Mouse (Mus musculus): ENCODE results near the gene Usp28.
"Not testable (repeated sequence)": the region's sequence is repeated elsewhere in the genome, so short reads cannot be mapped to it uniquely, and the experiment has no call there.

The Usp28 gene

DNA sequence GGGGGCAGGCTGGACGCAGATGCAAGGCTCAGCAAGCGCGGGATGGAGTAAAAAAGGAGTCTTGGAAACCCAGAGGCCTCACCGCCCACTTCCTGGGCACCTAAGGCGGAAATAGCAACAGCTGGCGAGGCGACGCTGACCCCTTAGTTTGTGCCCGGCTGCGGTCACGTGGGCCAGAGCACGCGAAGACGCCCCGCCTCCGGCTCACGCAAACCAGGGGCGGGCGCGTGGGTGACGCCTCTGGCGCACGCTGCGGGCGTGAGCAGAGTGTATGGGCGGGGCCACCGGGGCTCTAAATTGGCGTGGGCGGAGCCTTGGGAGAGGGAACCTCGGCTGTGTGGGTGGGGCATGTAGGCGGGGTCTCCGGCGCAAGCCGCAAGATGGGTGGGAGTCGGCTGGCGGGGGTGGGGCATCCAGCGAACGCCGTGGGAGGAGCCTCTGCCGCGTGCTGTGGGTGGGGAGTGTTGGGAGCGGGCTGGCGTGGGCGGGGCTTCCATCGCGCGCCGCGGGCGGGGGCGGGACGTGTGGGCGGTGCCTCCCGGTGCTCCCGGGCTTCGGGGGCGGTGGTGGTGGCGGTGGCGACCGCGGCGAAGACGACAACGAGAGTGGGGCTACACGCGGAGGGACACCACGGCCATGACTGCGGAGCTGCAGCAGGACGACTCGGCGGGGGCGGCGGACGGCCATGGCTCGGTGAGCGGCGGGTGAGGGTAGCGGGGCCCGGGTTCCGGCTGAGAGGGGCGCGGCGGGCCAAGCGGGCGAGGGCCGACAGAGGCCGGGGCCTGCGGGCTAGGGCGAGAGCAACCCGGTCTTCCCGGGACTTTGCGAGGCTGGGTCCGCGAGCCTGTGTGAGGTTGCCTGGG is at the start of gene Usp28:
Usp28 (plus strand) TSS at position 531 of the 863 bp plus-strand sequence.
- ATAC-seq (ENCODE audit: insufficient number of reproducible peaks, low FRiP score, low TSS enrichment) = peak; percentile 84

DNA sequence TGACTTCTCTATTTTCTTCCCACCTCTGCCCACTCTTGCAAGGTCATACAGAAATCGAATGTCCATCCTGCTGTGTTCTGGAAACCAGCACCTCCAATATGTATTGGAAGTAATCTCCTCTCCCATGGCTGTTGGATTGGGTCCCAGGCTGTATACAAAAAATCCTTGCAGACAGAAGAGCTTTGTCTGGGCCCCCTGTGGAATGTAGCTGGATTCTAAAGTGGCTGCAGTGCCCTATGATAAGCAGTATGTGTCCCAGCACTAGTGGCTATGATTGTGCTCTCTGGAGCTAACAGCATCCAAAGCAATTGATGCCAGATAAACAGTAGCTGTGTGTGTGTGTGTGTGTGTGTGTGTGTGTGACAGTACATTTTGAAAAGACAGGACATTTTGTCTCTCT is 42.8 kb upstream of the Usp28 start:
- no peak for ATAC-seq (ENCODE audit: insufficient number of reproducible peaks, low FRiP score, low TSS enrichment)

DNA sequence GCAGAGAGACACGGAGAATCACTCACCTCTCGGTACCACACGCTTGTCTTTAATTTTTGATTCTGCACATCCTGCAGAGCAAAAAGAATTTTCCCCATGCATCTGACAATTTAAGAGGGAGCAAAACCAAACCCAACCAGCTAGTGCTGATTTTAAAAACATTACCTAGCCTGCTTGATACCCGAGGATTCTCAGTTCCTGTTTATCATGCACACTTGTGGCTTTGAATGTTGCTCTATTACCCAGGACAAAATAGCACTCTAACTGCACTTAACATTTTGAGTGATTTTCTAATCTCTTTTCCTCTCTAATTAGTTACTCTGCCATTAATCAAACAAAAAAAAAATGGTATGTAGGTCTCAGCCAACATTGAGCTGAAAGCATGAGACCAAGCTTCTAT is 37.6 kb upstream of the Usp28 start:
- ATAC-seq (ENCODE audit: insufficient number of reproducible peaks, low FRiP score, low TSS enrichment) = no peak

DNA sequence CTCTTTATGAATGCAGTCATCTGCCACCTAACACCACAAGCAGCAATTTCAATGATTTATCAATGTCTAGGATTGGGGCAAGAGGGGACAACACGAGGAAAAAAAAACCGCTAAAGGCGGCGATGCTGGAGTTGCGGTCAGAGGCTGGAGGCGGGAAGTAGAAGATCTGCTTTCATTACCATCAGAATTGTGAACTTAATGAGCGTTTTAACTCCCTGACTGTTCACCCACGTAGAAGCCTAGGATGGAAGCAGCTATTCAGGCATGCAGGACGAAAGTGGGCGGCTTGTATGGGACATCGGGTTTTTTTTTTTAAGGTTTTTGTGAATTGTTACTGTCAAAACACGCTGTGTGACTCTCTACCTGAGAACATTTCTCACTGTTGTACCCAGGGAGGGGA is 23.9 kb upstream of the Usp28 start:
- ATAC-seq (ENCODE audit: insufficient number of reproducible peaks, low FRiP score, low TSS enrichment) = no peak

DNA sequence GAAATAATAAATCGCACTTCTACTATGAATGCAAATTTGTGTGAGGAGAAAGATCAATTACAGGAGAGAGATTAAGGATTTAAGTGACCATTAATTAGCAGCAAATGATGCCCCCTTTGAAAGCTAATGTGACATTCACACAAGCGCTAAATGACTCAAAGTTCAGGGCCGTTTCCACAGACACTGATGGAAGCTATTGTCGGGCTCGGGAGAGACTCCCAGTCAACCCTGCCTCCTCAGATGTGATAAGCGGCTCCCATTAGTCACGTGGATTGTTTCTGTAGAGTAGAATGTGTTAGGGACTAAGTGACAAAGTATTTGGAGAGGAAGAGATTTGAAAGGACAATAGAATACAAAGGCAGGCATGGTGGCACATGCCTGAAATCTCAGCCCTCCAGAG is 23.0 kb upstream of the Usp28 start:
- ATAC-seq (ENCODE audit: insufficient number of reproducible peaks, low FRiP score, low TSS enrichment) = no peak

DNA sequence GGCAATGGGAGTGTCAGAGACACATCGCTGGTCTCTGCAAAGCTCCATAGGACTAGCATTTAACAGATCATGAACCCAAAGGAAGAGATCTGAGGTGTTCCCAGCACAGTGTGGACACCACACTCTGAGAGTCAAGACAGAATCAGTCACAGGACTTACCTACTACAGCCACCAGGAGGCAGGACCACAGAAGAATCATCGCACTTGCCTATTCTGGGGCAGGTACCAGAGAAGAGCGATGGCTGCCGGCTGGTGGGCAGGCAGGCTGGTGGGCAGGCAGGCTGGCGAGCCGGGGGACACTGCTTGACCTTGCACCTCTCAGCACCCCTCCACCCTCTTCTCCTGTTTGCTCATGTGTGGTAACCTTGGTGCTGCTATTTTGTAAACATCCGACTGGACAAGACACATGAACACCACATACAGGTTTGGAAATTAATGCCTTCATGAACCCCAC is 20.6 kb upstream of the Usp28 start, which contains the start of gene Htr3b:
Htr3b (minus strand) TSS at position 404 of the 454 bp plus-strand sequence.
- no peak for ATAC-seq (ENCODE audit: insufficient number of reproducible peaks, low FRiP score, low TSS enrichment)

DNA sequence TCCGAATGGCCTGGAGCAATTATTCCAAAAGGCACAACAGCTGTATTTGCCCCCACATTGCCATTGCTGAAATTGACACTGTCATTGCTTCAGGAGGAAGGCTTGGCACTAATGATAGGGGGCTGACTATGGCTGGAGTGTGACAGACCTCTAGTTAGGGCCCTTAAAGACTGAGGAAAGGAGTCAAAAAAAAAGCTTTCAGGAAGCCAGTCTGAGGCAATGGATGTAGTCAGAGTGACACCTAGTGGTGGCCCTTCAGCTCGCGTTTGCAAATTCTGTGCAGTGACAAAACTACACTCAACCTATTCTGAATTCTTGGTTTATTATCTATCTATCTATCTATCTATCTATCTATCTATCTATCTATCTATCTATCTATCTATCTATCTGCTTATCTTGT is 12.7 kb upstream of the Usp28 start:
- ATAC-seq (ENCODE audit: insufficient number of reproducible peaks, low FRiP score, low TSS enrichment) = no peak

DNA sequence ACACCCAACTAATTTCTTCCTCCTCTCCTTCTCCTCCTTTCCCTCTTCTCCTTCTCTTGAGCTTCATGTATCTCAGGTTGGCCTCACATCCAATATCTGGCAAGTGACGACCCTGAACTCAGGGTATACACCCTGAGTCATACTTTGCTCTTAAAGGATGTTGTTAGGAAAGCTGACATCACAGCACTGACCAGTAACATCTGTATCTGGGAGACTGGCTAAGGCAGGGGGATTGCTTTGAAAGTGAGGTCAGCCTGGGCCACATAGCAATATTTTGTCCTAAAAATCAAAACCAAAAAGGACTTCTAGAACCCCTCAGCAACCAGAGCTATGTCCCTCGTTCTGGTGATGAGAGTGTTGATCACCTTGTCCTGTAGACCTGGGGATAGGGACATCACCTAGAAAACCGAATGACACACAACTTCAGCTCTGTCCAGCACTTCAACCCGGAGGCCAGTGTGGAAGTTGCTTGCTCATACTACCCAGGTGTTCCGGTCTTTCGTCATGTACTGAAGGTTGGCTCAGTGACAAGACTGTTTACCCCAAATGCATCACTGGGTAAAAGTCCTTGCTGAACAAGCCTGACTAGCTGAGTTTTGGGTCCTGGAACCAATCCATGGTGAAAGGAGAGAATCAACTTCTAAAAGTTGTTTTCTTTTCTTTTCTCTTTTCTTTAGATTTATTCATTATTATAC is 8.4 kb upstream of the Usp28 start:
- ATAC-seq (ENCODE audit: insufficient number of reproducible peaks, low FRiP score, low TSS enrichment) = no peak

DNA sequence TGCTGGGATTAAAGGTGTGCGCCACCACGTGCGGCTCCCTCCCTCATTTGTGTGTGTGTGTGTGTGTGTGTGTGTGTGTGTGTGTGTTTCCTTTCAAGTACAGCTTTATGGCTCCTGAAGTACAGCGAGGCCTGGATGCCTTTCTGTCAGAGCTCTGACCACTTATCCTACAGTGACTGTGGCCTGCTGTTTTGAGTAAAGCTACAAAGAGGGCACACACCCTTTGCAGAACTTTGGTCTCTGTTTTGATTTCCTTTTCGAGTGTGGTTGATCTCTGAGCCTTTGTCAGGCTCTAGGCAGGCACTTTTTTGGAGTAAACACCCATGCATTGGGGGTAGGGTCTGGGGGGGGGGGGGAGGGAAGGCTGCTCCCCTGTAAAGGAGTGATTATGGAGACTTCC is 4.8 kb upstream of the Usp28 start:
- no peak for ATAC-seq (ENCODE audit: insufficient number of reproducible peaks, low FRiP score, low TSS enrichment)

DNA sequence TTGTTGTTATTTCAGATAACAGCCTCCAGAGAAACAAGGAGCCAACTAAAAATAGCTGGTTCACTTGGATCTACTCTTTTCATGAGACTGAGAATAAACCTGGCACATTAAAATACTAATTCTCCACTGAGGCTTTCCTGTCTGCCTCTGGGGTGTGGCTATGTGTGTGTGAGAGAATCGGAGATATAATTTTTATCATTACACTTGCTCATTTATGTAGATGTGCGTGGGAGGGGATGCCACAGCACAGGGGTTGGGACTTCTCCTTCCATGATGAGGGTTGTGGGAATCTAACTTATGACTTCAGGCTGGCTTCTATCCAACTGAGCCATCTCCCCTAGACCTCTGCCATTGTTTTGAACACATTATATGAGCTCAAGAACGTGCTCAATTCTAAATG is 4.4 kb upstream of the Usp28 start:
- ATAC-seq (ENCODE audit: insufficient number of reproducible peaks, low FRiP score, low TSS enrichment) = no peak

DNA sequence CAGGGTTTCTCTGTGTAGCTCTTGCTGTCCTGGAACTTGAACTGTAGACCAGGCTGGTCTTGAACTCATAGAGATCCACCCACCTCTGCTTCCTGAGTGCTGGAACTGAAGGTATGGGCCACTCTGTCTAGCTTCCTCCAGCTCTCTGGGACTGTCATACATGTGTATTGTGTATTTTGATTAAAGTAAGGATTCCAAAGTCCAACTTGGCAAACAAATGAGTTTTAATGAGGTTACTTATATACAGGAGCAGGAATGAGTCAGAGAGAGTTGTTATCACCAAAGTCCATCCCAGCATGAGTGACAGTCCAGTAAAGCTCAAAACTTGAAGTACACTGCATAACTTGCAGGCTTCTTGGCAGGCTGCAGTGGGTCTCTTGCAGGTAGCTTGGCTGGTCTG is 3.3 kb upstream of the Usp28 start:
- no peak for ATAC-seq (ENCODE audit: insufficient number of reproducible peaks, low FRiP score, low TSS enrichment)

DNA sequence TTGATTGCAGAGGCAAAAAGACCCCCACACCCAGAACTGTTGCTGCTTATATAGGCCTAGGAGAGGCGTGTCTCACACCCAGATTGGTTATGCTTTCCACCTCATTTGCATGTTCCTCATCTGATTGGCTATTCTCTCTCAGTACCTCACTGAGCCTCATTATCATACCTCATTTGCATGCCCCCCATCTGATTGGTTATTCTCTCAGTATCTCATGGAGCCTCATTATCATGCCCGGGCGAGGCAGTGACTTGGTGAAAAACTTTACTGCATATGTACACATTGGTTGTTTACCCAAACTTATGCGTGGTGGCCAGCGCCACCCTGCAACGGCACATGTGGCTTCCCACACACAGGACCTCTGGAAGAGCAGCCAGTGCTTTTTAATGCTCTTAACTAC is 1.4 kb upstream of the Usp28 start:
- not testable (repeated sequence) for ATAC-seq (ENCODE audit: insufficient number of reproducible peaks, low FRiP score, low TSS enrichment)

DNA sequence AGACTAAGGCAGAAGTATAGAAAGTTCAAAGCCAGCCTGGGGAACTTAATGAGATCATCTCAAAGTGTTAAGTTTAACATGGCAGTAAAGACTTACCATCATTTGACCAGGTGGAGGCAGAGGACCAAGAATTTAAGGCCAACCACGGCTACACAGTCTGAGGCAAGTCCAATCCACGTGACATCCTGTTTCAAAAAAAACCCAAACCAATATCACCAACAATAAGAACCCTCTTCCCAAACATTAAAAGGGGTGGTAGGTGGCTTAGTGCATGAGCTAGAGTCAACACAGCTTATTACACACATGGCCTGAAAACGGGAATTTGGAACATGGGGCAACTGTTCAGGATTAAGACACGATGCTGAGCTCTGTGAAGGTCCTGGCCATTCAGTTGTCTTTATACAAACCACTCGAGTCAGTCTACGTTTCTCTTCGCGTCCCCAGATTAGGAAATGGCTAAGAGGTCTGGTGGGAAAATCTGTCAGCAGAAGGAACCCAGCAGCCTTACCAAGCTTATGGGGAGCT is 793 bp upstream of the Usp28 start:
- no peak for ATAC-seq (ENCODE audit: insufficient number of reproducible peaks, low FRiP score, low TSS enrichment)

DNA sequence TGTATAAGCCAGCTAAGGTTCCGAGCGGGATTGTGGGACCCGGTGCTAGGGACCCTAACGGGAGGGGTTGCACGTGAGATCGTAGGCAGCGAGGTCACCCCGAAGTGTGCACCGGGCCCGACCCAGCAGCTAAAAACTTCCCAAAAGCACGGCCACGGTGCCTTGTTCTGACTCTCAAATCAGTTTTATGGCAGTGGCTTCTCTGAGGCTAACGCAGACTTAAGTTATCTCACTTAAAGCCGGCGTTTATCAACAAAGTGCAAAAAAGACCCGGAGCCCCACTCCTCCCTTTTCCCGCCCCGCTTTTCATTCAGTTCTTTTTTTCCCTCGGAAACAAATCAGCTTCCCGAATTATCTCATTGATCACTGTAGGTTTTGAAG is 523 bp downstream of the Usp28 start:
- ATAC-seq (ENCODE audit: insufficient number of reproducible peaks, low FRiP score, low TSS enrichment) = no peak

DNA sequence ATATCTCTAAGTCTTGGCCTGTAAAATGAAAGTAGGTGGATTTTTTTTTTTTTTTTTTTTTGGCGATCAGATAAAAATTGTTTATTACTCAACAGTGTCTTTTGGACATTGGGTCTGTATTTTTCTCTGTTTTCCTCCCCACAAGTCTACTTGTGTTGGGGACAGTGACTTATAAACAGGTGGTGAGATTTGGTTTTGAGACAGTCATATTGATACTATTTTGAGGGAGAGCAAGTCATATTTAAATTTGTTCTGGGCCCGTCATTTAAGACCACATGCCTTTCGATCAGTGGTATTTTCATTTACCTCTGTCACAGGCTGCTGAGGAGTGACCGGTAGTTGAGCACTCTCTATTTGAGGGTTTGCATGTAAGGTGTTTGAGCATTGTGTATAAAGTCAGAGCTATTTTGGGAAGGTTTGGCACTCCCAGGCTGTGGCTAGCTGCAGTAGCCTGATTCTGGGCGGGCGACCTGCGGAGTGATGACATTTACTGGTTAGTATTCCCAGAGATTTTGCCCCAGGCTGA is 1.5 kb downstream of the Usp28 start:
- no peak for ATAC-seq (ENCODE audit: insufficient number of reproducible peaks, low FRiP score, low TSS enrichment)

DNA sequence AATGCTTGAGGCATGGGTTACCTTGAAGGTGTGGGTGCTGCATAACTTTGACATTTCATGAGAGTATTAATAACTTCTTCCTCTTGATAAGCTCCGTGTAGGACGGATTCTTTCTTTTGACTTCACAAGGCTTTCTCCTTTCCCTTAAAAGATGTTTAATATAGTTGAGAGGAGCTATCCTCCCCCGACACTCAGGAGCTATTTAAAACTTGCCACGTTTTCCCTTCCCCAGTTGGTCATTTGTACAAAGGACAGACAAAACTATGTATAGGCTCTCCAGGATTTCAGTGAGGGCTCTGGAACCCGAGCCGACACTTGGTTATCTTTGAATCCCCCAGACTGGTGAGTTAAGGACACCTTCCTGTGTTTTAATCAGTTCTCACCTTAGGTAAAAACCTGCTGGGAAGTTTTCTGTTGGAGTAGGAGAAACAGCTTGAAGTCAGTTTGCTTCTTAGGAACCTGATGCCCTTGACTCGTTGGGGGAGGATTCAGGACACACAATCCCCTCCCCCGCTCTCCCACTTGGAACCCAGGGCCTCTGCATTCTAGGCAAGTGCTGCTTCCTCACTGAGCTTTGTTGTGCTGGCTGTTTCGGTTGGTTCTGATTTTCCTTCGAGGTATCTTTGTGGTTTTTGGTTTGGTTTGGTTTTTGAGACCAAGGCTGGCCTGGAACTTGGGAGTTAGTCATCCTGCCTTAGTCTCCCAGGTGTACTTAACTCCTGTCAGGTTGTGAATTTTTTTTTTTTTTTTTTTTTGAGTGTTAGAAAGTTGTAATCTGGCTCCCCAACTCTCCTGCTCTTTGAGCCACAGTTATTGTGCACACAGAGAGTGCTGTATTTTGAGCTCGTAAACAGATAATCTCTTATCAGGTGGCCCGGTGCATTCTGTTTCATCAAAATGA is 2.3 kb downstream of the Usp28 start:
- ATAC-seq (ENCODE audit: insufficient number of reproducible peaks, low FRiP score, low TSS enrichment) = no peak

DNA sequence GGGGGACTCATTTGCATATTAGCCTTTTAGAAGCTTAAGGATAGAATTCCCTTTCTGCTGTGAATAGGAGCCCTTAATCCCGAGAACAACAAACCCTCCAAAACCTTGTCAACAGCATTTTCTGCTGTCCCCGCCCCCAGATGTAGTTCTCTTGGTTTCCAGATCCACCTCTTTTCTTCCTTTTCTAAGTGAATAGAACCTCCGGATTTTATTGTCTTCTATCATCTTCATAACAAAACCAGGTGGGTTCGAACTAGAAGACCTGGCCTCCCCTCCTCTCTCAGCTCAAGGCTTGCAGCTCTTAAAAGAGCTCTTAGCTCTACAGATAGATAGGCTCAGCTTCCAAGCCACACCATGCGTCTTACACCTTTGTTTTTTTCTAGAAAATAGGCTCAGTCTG is 6.5 kb downstream of the Usp28 start:
- no peak for ATAC-seq (ENCODE audit: insufficient number of reproducible peaks, low FRiP score, low TSS enrichment)

DNA sequence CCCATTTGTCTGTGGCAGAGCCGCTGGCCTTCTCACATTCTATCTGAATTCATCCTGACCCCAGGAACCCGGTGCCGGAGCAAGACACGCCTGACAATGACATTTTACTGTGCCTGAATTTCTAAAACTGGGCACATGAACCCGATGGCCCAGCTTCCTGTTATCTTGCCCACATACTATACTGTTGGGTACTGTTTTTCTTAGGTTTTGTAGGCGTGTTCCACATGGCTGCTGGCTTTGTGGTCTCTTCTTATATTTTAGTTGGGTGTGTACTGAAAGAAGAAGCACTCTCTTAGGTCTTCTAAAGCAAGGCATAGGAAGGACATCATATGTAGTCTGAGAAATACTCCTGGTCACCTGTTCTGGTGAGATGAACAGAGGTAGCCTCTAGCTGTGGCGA is 9.6 kb downstream of the Usp28 start:
- no peak for ATAC-seq (ENCODE audit: insufficient number of reproducible peaks, low FRiP score, low TSS enrichment)

DNA sequence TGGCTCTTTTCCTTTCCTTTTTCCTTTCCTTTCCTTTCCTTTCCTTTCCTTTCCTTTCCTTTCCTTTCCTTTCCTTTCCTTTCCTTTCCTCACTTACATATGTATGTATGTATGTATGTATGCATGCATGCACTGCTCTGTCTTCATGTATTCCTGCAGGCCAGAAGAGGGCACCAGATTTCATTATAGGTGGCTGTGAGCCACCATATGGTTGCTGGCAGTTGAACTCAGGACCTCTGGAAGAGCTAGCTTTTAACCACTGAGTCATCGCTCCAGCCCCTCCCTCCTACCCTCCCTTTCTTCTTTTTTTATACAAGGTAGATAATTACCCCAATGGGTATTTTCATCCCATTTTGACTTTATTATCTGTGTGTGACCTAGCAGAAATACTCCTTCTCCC is 10.6 kb downstream of the Usp28 start:
- ATAC-seq (ENCODE audit: insufficient number of reproducible peaks, low FRiP score, low TSS enrichment) = no peak

DNA sequence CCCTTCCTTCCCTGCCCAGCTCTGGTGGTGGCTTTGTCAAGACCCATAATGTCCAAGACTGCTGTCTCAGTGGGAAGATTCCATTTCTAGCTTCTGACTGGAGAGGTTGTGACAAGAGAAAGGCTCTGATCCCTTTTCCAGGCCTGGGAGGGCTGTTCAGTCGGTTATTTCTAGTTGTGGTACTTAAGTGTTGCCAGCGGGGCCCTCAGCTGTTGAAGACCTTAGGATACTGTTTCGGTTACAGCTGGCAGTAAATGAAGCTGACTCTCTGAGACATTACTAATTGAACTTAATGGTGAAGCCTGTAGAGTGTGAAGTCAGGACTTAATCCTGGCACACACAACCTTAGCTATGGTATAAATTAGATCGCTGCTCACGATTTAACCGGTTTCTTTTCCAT is 14.1 kb downstream of the Usp28 start:
- ATAC-seq (ENCODE audit: insufficient number of reproducible peaks, low FRiP score, low TSS enrichment) = no peak

All from cerebellum, adult (tissue).